Mouse (Mus musculus) testis, postnatal 10 days (tissue): ENCODE results near the gene Pcyt1b.

Experiments used
- DNase-seq: peaks from one replicate; pipeline ENCODE4 v3.0.0; 2021; ENCODE audit warnings: low spot score

Pcyt1b gene

GRCm38 (mm10) chrX:93654218-93655002 is at the start of gene Pcyt1b:
Gene Pcyt1b, plus strand, starts transcription at chrX:93654863.
- no peak for DNase-seq

DNA sequence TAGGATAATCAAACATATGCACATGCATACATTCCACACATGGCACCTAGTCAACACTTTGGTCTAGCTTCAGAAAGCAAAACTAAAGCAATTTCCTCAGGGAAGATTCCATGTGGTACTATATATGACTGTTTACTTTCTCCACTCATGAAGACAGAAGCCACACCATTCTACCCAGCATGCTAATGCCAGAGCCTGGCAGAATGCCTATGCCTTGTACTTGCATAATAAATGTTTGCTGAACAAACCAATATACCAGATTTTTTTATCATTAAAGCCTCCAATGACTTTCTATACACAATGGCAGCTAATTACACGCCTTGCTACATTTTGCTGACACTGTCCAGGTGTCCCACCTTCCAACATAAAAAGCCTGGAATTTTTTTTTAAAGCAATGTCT is 24.4 kb upstream of the Pcyt1b start:
- no peak for DNase-seq

GRCm38 (mm10) chrX:93631657-93632449 is 22.8 kb upstream of the Pcyt1b start, which contains the start of gene Pola1:
Gene Pola1, minus strand, starts transcription at chrX:93632155.
- DNase-seq, result peak; percentile 84

DNA sequence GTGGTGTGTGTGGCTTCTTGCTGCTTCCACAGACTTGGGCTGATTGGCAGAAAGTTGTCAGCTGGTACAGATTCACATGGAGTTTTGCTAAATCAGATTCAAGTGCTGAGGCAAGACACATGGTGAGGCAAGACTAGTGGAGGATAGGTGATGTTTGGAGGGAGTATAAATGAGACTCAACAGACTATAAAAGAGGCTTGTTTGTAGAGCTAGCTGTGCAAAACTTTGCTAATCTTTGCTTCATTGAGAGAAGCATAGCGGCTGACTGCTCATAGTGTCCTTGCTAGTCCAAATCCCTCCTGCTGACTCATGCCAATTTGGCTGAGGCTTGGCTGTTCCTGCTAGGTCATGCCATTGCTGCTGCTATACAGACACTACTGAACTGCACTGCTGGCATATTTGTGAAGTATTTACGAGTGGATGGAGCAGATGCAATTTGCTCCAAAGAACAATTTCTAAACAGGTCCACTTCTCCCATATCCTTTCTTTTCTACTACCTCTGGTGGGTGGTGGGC is 19.7 kb upstream of the Pcyt1b start:
- no peak for DNase-seq

DNA sequence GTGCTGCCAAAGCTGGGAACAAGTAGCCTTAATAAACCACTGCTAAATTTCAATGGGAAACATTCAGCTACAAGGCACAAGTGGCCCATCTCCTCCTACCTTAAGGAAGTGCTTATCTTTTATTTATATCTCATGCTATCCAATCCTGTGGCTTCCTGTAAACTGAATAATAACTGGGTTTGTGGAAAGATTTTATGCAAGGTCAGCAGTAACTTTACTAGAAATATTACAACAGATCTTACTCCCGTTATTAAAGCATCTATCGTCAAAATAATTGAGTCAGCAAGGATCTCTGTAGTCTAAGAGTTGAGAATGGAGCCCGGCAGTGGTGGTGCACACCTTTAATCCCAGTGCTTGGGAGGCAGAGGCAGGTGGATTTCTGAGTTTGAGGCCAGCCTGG is 11.1 kb upstream of the Pcyt1b start:
- DNase-seq, result no peak

DNA sequence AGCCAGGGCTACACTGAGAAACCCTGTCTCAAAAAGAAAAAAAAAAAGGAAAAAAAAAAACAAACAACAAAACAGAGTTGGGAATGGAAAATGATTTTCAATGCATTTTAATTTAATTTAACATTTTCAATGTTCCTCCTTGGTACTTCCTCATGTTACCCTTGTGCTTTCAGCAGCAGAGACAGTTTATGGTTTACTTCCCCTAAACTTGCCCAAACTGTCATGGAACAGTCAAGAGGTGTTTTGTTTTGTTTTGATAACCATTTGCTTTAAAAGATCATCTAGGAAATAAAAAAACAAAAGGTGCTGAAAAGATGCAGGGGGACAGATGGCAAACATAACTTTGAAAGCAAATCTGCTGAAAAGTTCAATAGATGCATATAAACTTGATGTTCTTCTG is 10.6 kb upstream of the Pcyt1b start:
- DNase-seq, result no peak

GRCm38 (mm10) chrX:93650738-93651137 is 3.9 kb upstream of the Pcyt1b start:
- DNase-seq, result no peak

DNA sequence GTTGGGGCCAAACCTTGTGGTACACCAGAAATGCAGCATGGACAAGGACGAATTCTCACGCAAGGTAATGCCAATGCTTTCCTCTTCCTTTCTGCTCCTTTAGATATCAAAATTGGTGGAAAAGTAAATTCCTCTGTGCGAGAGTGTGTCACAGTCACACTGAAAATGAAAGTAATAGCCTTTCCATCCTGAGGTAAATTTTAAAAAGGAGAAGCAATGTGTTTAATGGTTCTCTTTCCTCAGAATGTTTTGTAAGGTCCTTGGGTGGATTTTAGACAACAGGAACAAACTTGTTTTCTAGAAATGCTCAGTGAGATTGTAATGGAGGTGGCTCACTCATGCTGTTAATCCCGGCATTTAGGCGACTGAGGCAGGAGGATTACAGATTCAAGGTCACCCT is 490 bp downstream of the Pcyt1b start:
- no peak for DNase-seq

DNA sequence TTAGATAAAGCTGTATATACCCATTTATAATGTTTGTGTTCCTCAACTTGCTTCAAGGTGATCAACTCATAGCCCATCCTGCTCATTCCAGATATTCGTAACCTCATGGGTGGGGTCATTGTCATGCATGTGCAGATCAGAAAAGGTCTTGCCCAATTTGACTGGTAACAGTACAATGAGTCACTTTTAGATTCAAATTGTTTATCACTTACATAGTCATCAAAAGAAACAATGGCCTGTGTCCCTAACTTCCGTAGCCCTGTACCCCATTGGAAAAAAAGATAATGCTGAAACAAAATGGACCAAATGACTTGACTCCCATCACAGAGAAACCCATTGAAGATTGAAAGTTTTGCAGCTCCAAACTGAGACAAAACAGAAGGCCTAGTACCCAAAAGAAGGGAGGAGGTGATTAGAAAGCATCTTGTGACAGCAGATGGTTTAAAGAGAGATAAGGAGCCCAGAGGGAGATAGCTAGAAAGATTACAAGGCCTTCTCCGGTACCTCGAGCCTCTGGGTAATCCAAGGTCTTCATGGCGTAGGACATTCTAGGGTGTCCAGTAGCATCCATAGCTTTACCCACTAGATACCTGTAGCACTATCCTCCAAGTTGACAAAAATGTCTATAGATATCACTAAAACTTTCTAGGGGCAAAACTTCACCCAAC is 9.4 kb downstream of the Pcyt1b start:
- no peak for DNase-seq

GRCm38 (mm10) chrX:93664787-93665186 is 10.1 kb downstream of the Pcyt1b start:
- DNase-seq, result no peak

GRCm38 (mm10) chrX:93674432-93674831 is 19.8 kb downstream of the Pcyt1b start:
- no peak for DNase-seq

DNA sequence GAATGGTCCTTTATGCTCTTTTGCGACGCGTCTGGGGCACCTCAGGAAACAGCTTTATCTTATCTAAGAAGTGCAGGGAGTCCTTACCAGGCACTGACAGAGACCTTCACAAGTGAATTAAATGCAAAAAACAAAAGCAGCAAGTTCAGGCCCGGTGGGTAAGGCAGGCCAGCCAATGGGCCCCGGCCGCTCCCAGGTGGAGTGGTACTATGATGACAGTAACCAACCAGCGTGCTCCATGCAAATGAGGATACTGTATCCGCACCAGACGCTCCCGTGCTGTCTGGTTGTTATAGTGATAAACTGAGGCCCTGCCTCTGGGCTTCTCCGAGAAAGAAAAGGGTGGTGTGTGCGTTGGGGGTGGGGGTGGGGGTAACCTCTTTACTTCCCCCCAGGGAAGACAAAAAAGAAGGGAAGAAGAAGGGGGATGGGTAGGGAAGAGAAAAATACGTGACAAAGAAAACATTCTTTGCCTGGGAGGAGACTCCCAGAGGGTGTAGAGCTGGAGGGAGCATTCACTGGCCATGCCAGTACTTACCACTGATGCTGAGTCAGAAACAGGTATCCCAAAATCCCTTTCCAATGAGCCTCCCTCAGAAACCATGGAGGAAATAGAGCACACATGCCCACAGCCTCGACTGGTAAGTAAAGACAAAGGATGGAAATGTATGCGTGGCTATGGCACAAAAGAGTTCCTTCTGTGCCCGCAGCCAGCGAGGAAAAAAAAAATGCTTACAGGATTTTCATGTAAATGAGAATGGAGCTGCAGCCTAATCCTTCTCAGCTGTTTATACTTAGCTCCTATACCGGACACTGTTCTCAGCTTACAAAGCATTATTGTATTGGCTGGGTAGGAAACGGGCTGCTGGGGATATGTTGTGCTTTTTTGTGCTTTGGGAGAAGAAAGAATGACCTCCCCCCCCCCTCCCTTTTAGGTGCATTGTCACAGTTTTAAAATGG is 20.5 kb downstream of the Pcyt1b start:
- DNase-seq, result peak; percentile 58

GRCm38 (mm10) chrX:93676228-93676627 is 21.6 kb downstream of the Pcyt1b start:
- no peak for DNase-seq

DNA sequence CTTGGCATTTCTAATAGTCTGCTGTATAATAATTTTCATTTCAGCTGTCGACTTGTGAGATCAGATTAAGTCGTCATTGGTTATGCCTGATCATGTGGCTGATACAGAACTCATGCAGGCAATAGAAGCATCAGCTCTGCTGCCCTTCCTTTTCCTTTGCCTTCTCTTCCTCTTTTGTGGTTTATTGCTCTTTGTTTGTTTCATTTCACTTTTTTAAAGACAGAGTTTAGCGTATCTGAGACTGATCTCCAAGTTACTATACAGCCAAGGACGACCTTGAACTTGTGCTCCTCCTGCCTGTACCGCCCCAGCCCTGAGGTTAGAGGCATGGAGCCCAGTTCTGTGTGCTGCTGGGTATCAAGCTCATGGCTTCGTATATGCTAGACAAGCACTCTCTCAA is 34.6 kb downstream of the Pcyt1b start:
- DNase-seq, result no peak

- DNase-seq, result no peak
These were observed 36.0 kb downstream of the Pcyt1b start for GRCm38 (mm10) chrX:93690672-93691071.

DNA sequence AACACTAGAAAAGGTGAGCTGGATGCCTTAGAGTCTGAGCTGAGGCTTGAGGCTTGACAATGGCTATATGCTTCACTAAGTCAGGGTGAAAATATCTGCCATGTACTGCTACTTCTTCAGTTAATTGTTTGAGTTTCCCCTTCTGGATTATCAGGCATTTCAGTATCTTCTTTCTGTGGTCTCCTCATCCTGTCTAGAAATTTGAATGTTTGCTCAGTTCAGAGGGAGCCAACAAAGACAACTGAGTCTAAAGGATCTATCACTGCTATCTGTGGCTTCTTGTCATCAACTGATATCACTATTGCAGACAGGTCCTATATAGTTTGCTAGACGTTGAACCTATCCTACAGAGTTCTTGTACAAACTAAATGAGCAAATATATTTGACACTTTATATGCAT is 42.9 kb downstream of the Pcyt1b start:
- DNase-seq, result no peak

DNA sequence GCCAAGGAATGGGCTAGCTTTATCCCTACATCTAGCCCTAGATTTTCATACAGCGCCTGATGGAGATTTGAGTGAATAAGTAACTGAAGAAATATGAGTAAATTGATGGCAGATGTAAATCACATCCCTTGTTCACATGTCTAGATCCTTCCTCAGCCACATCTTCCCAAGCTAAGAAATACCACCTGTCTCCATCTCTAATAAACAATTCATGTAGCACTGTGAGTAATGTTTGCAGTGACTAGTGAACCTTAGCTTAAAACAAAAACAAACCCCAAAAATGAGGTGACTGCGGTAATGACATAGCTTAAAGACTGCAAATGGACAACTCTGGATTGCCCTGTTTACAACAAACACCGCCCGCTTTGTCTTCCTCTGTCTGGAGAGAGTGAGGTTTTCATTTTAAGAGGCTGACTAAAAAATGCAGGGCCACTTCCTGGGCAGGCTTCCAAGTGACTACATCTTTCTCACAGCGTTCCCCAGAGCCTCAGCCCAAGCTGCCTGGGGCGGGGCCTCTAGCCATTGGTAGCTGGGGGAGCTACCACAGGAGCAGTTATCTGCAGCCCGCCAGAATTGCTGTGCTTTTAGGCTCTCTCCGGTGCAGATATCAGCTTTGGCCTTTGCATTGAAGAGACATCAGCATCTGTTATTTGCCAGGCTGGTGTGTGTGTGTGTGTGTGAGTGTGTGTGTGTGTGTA is 46.0 kb downstream of the Pcyt1b start:
- DNase-seq, result peak; percentile 68

DNA sequence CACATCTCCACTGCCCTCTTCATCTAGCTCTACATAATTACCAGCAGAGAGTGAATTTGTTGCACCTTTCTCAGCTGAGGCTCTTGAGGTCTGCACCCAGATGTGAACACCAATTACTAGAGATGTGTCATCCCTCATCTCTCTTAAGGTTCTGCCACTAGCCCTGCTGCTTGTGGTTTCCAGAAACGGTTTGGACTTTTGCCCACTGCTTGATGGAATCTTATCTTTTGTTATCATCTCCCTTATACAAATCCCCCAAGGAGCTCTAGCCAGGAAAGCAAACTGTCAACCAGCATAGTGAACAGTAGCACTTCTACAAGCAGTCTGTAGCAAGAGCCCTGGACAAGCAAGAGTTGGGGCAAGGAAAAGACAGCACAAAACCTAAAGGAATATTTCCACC is 57.9 kb downstream of the Pcyt1b start:
- DNase-seq, result no peak

DNA sequence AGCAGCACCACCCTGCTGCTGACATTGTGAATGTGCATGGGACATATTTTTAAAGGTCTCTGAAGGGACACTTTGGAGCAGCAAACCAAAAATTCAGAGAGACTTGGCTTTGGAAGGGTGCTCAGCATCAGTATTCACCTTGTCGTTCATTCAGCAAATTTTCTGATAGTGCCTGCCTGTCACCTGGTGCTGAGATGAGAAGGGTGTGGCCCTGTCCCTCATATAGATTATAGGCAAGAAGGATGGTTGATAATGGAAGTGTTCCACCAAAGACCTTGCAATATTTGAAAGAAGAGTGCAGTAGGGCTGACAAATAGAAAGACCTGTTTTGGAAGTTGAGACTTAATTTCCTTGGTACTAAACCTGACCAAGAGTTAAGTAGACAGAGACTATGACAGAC is 74.9 kb downstream of the Pcyt1b start:
- DNase-seq, result no peak

- DNase-seq, result no peak
These were observed 76.2 kb downstream of the Pcyt1b start for GRCm38 (mm10) chrX:93730854-93731253.

DNA sequence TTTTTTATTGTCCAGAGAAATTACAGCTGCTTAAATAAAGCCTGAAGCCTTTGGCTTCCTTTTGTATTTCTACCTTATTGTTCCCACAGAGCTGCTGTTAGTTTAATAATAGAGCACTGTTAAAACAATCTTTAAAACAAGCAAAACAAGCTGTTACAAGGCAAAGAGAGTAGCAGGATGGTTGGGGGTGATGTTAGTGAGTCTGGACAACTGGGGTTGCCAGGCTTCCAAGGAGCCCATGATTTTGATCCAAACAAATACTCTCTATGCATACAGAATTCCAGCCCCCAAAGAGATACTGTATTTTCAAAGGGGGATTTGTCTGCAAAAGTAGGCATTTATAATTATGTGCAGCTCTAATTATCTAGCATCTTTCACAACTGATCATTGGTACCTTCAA is 77.7 kb downstream of the Pcyt1b start:
- DNase-seq, result no peak
